Mouse (Mus musculus): ENCODE data around the gene Havcr1. TPM values are rescaled to one million over a fixed set of nuclear protein-coding genes. Genes with fewer than 3 reads are reported as not detected.

The Havcr1 gene
- polyA plus RNA-seq, 2 experiments from 2014 or later = not detected

Other genes starting within 250 kb of the Havcr1 start
- gene Gm12169, start 210.9 kb upstream of the Havcr1 start, polyA plus RNA-seq (2017; shearing (Covaris generic)) = 1 to 10 TPM in 1 of 2 experiments, not detected in 1; 1.7 TPM
- not detected for gene BC053393, start 163.5 kb upstream of the Havcr1 start, polyA plus RNA-seq (2017; shearing (Covaris generic))
- gene Dppa1, start 105.8 kb upstream of the Havcr1 start, polyA plus RNA-seq (2017; shearing (Covaris generic)) = not detected
- gene Timd2, start 28.0 kb upstream of the Havcr1 start, polyA plus RNA-seq (2017; shearing (Covaris generic)) = under 1 TPM in 1 of 2 experiments, not detected in 1; 0.20 TPM
- gene Timd4, start 75.7 kb downstream of the Havcr1 start, polyA plus RNA-seq (2017; shearing (Covaris generic)) = not detected

Data from activated CD4-positive, CD25-positive, alpha-beta regulatory T cell, adult 4 months (primary cell).